Mouse (Mus musculus): Measurements from ENCODE around the gene P2rx5.
A peak's percentile ranks its signal among the peaks of the same experiment; 100 is the strongest.

P2rx5 gene

GRCm38 (mm10) chr11:73159957-73160810 lies at the start of gene P2rx5:
Gene P2rx5 (plus strand): TSS chr11:73160421.
- DNase-seq, result peak; percentile 49

DNA sequence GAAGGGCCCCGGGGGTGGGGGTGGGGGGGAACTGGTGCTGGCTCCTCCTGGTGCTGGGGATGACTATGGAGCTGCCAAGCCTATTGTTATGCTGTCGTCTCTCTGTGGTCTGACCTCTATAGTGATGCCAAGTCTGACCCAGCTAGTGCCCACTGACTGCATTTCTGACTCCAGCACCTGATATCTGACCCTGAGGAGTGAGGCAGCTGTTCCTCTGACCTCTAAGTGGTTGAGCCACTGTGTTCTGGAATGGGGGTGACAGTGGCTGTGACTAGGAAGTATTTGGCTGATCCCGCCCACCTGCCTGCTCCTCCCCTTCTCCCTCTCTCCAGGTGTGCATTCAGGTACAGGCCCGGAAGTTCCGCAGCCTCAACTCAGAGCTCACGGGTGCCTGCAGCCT lies 48.8 kb upstream of the P2rx5 start:
- no peak for DNase-seq

DNA sequence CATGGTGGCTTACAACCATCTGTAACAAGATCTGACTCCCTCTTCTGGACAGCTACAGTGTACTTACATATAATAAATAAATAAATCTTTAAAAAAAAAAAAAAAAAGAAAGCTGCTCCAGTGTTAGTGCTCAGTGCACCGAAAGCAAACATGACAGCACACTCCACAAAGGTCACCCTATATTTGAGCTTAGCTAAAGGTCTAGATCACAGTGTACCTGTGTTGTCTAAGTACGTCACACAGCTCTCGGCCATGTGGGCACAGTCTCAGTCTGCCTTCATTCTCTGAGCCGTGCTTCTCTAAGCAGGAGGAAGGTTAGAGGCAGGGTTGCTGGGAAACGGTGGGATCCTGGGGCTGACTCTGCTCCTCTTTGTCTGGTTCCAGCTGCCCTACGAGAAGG lies 33.7 kb upstream of the P2rx5 start:
- no peak for DNase-seq

DNA sequence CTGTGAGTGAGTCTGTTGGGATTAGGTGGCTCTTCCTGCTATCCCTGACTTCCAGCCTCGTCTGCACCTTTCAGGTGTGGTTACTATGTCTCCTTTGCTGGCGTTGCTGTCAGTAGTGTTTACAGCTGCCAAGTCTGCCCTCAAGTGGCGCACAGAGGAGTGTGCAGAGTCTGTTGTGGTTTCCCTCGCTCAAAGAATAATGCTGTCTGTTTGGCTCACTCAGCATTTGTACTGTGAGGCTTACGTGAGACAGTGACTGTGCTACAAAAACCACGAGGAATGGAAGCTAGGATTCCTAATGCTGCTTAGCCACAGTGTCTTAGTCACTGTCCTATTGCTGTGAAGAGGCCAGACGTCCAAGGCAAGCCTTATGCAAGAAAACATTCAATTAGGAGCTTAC lies 29.2 kb upstream of the P2rx5 start:
- DNase-seq, result peak; percentile 74

- DNase-seq, result no peak
These were observed 27.2 kb upstream of the P2rx5 start for GRCm38 (mm10) chr11:73132999-73133398.

DNA sequence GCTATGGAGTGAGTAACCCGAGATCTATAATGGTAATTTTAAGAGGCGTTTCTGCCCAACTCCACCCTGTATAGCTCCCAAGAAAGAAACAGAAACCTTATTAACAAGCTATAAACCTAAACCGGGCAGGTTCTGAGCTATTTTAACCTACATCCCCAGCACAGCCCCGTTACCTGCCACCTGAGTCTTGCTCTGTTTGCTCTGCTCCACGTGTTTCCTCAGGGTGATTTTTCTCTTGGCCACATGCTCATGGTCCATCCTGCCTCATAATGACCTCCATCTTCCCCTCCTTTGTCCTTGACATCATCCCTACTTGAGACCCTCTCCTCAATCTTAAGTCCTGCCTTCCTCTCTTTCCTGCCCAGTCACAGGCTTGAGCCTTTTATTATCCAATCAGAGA lies 26.0 kb upstream of the P2rx5 start:
- no peak for DNase-seq

- no peak for DNase-seq
These were observed 23.6 kb upstream of the P2rx5 start for GRCm38 (mm10) chr11:73136587-73136986.

GRCm38 (mm10) chr11:73137116-73137515 lies 23.1 kb upstream of the P2rx5 start:
- peak; percentile 34 for DNase-seq

- DNase-seq, result peak; percentile 97
These were observed 22.4 kb upstream of the P2rx5 start, which contains the start of gene Haspin for GRCm38 (mm10) chr11:73137591-73138501. Gene Haspin (minus strand): TSS chr11:73138294.

- no peak for DNase-seq
These were observed 15.9 kb upstream of the P2rx5 start for GRCm38 (mm10) chr11:73144261-73144681.

DNA sequence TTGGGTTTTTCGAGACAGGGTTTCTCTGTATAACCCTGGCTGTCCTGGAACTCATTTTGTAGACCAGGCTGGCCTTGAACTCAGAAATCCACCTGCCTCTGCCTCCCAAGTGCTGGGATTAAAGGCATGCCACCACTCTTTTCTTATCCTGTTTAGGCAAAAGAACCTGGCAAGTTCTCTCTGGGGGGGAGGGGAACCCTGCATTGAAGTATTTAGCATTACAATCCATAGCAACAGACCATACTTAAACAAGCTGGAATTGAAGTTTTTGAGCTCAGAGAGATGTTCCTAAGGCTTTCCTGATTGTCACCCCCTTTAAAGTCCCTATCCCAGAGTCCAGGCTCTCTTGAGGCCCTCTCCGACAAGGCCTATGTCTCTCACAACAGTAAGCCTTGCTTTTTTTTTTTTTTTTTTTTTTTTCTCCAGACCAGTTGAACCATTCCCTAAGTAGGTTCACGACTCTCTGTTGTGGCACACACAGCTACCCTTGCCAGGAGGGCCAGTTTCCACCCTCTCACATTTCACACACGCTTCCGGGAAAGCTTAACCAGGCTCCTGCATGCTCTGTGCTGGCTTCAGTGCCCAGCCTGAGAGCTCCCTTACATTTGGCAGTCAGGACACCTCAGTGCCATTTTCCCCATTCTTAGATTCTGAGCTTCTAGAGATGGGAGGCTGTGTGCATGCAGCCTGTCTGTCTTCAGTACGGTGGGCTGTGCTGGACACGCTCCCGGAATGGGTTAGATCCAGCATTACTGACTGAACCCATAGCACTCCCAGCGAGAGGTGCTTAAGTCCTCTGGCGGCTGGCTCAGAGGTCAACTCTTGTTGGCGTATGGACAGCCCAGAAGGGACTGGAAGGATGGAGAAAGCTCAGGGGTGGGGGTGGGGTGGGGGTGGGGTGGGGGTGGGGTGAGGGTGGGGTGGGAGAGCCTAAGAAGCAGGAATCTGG lies 13.9 kb upstream of the P2rx5 start:
- DNase-seq, result no peak

DNA sequence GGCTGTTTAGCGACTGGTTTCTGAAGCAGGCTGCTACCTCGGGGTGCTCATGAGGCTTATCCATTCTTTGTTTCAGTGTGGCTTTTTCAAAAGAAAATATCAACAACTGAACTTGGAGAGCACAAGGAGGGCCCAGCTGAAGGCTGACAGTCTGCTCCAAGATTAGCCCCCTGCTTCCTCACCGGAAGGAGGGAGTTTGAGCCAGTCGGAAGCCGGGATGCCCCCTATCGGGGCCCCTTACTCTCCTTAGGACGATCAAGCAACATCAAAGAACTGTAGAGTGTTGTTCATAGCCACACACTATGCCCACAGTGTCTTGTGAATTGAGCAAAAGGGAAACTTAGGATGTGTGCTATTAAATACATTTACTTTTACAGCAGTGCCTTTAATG lies 13.3 kb upstream of the P2rx5 start:
- DNase-seq, result no peak

- no peak for DNase-seq
These were observed 12.0 kb upstream of the P2rx5 start for GRCm38 (mm10) chr11:73148209-73148608.

DNA sequence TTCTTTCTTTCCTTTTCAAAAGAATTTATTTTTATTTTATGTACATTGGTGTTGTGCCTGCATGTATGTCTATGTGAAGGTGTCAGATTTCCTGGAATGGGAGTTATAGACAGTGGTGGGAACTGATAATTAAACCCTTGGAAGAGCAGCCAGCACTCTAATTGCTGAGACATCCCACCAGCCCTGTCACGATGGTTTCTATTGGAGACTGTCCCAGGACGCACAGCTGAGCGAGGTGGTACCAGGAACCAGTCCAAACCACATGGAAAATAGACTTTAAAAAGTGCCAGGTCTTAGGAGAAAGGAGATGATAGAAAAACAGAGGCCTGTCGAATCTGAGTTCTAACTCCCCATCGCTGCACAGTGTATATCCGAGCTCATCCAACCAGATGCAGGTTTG lies 5.2 kb upstream of the P2rx5 start:
- no peak for DNase-seq

DNA sequence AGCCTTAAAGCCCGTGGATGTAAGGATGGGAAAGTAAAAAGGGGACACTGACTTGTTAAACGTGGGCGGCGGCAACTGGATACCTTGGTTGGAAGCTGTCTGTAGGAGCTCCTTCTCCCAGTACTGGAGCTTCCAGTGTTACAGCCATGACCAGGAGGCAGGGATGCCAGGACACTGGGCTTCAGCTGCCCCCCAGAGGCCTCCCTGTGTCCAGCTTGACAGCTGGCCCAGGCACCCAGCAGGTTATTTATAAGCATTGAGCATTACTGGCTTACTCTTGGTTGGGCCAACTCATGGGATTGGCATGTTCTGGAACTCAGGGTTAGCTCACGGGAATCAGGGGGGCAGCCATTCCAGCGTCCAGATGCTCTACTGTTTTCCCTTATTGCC lies 585 bp downstream of the P2rx5 start:
- no peak for DNase-seq

DNA sequence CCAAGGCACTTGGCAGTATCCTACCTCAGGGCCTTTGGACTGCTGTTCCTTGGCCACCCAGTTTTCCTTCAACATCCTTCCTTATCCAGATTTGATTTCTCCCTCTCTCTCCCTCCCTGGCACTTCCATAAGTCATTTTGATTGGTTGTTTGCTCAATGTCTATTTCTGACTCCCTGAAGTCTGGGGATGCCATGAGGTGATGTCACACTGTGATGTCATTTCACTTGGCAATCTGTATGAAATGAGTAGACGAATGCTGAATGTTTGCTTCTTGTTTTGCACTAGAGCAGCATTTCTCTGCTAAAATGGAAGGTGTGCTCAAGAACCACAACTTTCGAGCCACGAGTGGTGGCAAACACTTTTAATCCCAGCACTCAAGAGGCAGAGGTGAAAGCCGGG lies 1.4 kb downstream of the P2rx5 start:
- no peak for DNase-seq

DNA sequence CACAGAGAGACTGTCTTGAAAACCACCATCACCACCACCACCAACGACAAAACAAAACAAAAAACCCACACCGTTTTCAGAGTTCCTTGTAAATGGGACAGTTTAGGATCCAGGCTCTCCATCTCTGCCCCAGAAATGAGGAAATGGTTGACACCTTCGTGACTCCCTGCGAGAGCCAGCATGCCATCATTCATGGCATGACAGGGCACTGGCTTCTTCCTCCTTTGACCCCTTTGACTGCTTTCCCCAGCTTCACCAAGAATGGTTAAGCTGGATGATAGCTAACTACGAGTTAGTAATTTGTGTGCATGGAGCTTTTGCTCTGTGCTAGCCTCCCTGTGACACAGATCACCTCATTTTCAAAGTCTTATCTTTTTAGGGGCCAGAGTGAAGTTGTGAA lies 2.1 kb downstream of the P2rx5 start:
- DNase-seq, result no peak

- no peak for DNase-seq
These were observed 7.8 kb downstream of the P2rx5 start for GRCm38 (mm10) chr11:73168071-73168470.

GRCm38 (mm10) chr11:73168576-73168975 lies 8.4 kb downstream of the P2rx5 start:
- DNase-seq, result no peak

GRCm38 (mm10) chr11:73169231-73169630 lies 9.0 kb downstream of the P2rx5 start:
- peak; percentile 84 for DNase-seq

- DNase-seq, result no peak
These were observed 12.0 kb downstream of the P2rx5 start for GRCm38 (mm10) chr11:73172186-73172585.

GRCm38 (mm10) chr11:73175612-73176011 lies 15.4 kb downstream of the P2rx5 start:
- no peak for DNase-seq

- DNase-seq, result no peak
These were observed 16.0 kb downstream of the P2rx5 start for GRCm38 (mm10) chr11:73176186-73176585.
